Mouse (Mus musculus) stomach, embryonic 15.5 days (tissue): Measurements from ENCODE around the gene Zfp704. TPM values are rescaled to one million over a fixed set of nuclear protein-coding genes. Genes with fewer than 3 reads are reported as not detected.

Source experiments
- ATAC-seq: fragments of 200-750 bp; cut with Nextera tagmentation; 2 replicates; pipeline ENCODE4 v1.8.0; 2017; ENCODE audit warnings: low read depth, moderate number of reproducible peaks, moderate TSS enrichment; ENCODE audit not compliant: insufficient read depth, low FRiP score
- H3K27ac ChIP-seq: fragments of 300-500 bp; sonication (generic); 2 replicates; pipeline ENCODE4 v1.5.1; 2015; ENCODE audit warnings: mild to moderate bottlenecking, inconsistent platforms
- H3K27me3 ChIP-seq: fragments of 300-500 bp; sonication (generic); replicated peaks from 2 replicates; pipeline ENCODE4 v1.6.1; 2015; ENCODE audit warnings: inconsistent platforms
- H3K36me3 ChIP-seq: fragments of 300-500 bp; sonication (generic); 2 replicates; pipeline ENCODE4 v1.6.1; 2015; ENCODE audit warnings: inconsistent platforms
- H3K4me1 ChIP-seq: fragments of 300-500 bp; sonication (generic); 2 replicates; pipeline ENCODE4 v1.6.1; 2015; ENCODE audit warnings: inconsistent platforms
- H3K4me2 ChIP-seq: fragments of 300-500 bp; sonication (generic); 2 replicates; pipeline ENCODE4 v1.6.1; 2015; ENCODE audit warnings: mild to moderate bottlenecking, inconsistent platforms
- H3K4me3 ChIP-seq: fragments of 300-500 bp; sonication (generic); replicated peaks from 2 replicates; pipeline ENCODE4 v1.5.1; 2015; ENCODE audit warnings: inconsistent platforms
- H3K9ac ChIP-seq: fragments of 300-500 bp; sonication (generic); 2 replicates; pipeline ENCODE4 v1.6.1; 2015; ENCODE audit warnings: inconsistent platforms
- H3K9me3 ChIP-seq: fragments of 300-500 bp; sonication (generic); 2 replicates; pipeline ENCODE4 v1.6.1; 2016; ENCODE audit warnings: inconsistent platforms
- WGBS: fragments of 180-500 bp; shearing (Covaris S2); methylation state at CpG from one replicate; pipeline ENCODE4 v1.1.7; 2015; 5-methylcytosine and 5-hydroxymethylcytosine counted together
- polyA plus RNA-seq: library from polyadenylated mRNA; unstranded; fragments of >200 nt; fragmentation: Nextera tagmentation; extraction: Ambion mirVana; gene quantifications from 2 replicates; pipeline ENCODE4 v1.2.1, GENCODE M21; 2015

Zfp704 gene
- polyA plus RNA-seq, 1 experiment from 2014 or later: 8.0 TPM

GRCm38 (mm10) chr3:9427826-9428225 is 182.1 kb downstream of the Zfp704 start:
- 83% methylated on average over 4 of the region's 4 CpGs for WGBS
- no peak for ATAC-seq
- no peak overlapping the region for H3K9ac ChIP-seq
- no peaks in the 10 kb centered on the region for H3K36me3 ChIP-seq
- H3K4me2 ChIP-seq: no peak overlapping the region
- H3K4me1 ChIP-seq: no peaks in the 10 kb centered on the region
- H3K27ac ChIP-seq: no peak overlapping the region
- no peak overlapping the region for H3K4me3 ChIP-seq
- H3K27me3 ChIP-seq: no peaks in the 10 kb centered on the region
- no peaks in the 10 kb centered on the region for H3K9me3 ChIP-seq

GRCm38 (mm10) chr3:9425661-9426060 is 184.2 kb downstream of the Zfp704 start:
- Histone ChIP-seq H3K27me3 (no peaks in the 10 kb centered on the region), H3K9me3 (no peaks in the 10 kb centered on the region), H3K4me3 (no peak overlapping the region), H3K36me3 (no peaks in the 10 kb centered on the region), H3K4me2 (no peak overlapping the region), H3K9ac (no peak overlapping the region), H3K4me1 (no peaks in the 10 kb centered on the region), H3K27ac (no peak overlapping the region)
- no peak for ATAC-seq
- 92% methylated on average over 5 of the region's 5 CpGs for WGBS

DNA sequence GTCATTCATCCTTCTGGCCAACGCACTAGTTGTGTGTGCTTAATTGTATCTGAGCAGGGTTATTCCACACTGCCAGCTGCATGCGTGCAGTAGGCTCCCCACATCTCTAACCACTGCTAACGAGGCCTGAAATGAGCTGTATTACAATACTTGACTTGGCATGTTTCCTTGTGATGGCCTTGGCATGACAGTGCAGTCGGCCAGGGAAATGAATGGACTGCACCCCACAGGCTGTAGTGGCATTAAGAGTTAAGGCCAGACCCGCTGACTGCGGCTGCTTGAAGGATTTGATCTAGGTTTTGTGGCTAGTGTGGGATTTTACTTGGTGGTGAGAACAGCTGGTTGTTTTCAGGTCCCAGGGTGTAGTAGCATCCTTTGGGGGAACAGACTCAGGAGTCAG is 185.2 kb downstream of the Zfp704 start:
- WGBS: 88% methylated on average over 6 of the region's 6 CpGs
- Histone ChIP-seq H3K36me3 (no peaks in the 10 kb centered on the region), H3K9me3 (no peaks in the 10 kb centered on the region), H3K27ac (no peak overlapping the region), H3K9ac (no peak overlapping the region), H3K27me3 (no peaks in the 10 kb centered on the region), H3K4me3 (no peak overlapping the region), H3K4me2 (no peak overlapping the region), H3K4me1 (no peaks in the 10 kb centered on the region)
- no peak for ATAC-seq

DNA sequence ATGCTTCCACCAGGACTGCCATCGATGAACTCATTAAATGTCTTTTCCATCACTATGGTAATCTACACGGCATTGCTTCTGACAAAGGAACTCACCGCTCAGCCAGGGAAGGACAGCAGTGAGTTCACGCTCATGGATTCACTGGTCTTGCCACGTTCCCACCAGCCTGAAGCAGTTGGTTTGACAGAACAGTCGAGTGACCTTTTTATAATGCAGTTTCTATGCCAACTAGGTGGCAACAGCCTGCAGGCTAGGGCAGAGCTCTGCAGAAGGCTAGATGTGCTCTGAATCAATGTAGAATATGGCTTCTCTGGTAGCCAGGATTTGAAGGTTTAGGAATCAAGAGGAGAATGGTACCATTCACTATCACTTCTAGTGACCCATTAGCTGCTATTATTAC is 186.2 kb downstream of the Zfp704 start:
- no peaks in the 10 kb centered on the region for H3K4me1 ChIP-seq
- no peak overlapping the region for H3K27ac ChIP-seq
- 94% methylated on average over 6 of the region's 6 CpGs for WGBS
- H3K4me2 ChIP-seq: no peak overlapping the region
- H3K27me3 ChIP-seq: no peaks in the 10 kb centered on the region
- H3K9me3 ChIP-seq: no peaks in the 10 kb centered on the region
- ATAC-seq: no peak
- no peaks in the 10 kb centered on the region for H3K36me3 ChIP-seq
- H3K4me3 ChIP-seq: no peak overlapping the region
- no peak overlapping the region for H3K9ac ChIP-seq

DNA sequence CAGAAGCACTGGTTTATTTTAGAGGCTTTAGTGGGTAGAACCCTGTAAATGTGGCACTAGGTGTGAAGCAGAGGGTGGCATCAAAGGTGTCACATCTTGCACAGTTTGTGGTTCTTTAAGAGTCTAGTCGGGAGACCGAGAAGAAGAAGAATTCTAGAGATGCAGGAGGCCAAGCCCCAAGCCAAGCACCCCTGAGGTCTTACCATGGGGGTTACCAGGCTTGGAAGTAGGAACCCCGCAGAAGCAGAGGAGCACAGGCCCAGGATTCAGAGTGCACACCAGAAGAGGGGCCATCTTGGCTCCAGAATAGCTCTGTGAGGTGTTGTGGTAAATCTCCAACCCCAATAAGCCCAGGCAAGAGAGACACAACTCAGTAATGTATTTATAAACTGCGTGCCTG is 201.0 kb downstream of the Zfp704 start:
- no peak overlapping the region for H3K27ac ChIP-seq
- 86% methylated on average over 4 of the region's 4 CpGs for WGBS
- H3K27me3 ChIP-seq: no peaks in the 10 kb centered on the region
- no peak overlapping the region for H3K4me3 ChIP-seq
- 0 out of 2 replicates have a peak, but pooled peaks cover 3% of the 10 kb centered on the region for H3K4me1 ChIP-seq
- H3K36me3 ChIP-seq: no peaks in the 10 kb centered on the region
- no peak overlapping the region for H3K4me2 ChIP-seq
- no peaks in the 10 kb centered on the region for H3K9me3 ChIP-seq
- no peak for ATAC-seq
- no peak overlapping the region for H3K9ac ChIP-seq

DNA sequence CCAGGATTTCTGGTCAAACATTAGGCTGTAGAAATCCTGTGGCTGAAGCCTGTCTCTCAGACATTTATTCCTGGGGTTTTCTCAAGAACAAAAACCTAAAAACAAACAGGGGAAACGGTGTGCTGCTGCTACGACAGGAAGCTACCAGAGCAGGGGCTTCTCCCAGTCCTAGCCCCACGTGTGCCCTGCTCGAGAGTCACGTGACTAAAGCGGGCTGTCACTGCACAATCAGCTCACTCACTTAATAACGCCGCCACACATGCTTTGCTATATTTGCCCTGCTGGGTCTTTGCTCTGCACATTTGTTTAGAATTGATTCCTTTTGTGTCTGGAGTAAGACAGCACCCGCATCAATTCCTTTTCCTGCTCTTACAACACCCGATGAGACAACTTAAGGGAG is 202.1 kb downstream of the Zfp704 start:
- no peak overlapping the region for H3K4me3 ChIP-seq
- no peaks in the 10 kb centered on the region for H3K27me3 ChIP-seq
- H3K4me1 ChIP-seq: 0 out of 2 replicates have a peak, but pooled peaks cover 3% of the 10 kb centered on the region
- no peak overlapping the region for H3K27ac ChIP-seq
- no peak overlapping the region for H3K9ac ChIP-seq
- no peaks in the 10 kb centered on the region for H3K9me3 ChIP-seq
- ATAC-seq: no peak
- 66% methylated on average over 10 of the region's 10 CpGs for WGBS
- H3K4me2 ChIP-seq: no peak overlapping the region
- no peaks in the 10 kb centered on the region for H3K36me3 ChIP-seq

DNA sequence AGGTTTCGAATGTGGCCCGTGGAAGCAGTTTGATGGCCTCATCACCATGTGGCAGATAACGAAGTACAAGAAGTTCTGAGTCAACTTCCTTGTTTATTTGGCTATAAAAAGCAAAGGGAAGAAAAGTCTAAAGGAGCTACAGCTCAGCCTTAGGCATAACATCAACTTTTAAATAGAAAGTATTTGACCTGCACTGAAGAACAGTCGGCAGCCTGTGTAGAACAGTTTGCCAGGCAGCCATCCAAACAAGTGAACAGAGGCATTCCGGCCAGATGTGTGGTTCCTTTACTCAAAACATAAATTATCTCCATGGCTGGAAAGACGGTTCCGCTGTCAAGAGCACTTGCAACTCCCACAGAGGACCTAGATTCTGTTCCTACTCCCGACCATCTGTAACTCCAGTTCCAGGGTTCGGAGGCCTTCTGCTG is 202.8 kb downstream of the Zfp704 start:
- Histone ChIP-seq H3K4me2 (no peak overlapping the region), H3K36me3 (no peaks in the 10 kb centered on the region), H3K4me3 (no peak overlapping the region), H3K27ac (no peak overlapping the region), H3K4me1 (0 out of 2 replicates have a peak, but pooled peaks cover 3% of the 10 kb centered on the region), H3K9ac (no peak overlapping the region), H3K9me3 (no peaks in the 10 kb centered on the region), H3K27me3 (no peaks in the 10 kb centered on the region)
- WGBS: 46% methylated on average over 9 of the region's 9 CpGs
- no peak; the same call in 1 of the 2 replicates for ATAC-seq

DNA sequence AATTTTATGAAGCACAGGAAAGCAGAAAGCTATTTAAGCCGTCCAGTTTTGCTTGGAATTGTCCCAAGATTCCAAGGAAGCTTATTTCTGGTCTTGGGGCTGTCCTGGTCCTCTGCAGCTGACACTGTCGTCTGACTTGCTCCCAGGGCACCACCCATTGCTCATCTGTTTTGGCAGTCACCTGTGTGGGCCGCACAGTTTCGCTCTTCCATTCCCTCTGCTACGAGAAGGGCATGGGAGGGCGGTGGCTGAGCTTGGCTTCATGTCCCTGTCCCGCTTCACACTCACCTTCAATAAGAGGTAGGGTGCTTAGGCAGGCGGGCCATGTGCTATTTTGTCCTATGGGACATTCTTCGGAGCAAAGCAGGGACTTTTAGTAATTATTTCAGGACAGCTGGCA is 204.5 kb downstream of the Zfp704 start:
- no peak for ATAC-seq
- Histone ChIP-seq H3K4me2 (no peak overlapping the region), H3K27ac (no peak overlapping the region), H3K27me3 (no peaks in the 10 kb centered on the region), H3K9ac (no peak overlapping the region), H3K9me3 (no peaks in the 10 kb centered on the region), H3K4me1 (peaks cover 9% of the 10 kb centered on the region; the same call in 1 of the 2 replicates), H3K4me3 (no peak overlapping the region), H3K36me3 (no peaks in the 10 kb centered on the region)
- 67% methylated on average over 9 of the region's 9 CpGs for WGBS

DNA sequence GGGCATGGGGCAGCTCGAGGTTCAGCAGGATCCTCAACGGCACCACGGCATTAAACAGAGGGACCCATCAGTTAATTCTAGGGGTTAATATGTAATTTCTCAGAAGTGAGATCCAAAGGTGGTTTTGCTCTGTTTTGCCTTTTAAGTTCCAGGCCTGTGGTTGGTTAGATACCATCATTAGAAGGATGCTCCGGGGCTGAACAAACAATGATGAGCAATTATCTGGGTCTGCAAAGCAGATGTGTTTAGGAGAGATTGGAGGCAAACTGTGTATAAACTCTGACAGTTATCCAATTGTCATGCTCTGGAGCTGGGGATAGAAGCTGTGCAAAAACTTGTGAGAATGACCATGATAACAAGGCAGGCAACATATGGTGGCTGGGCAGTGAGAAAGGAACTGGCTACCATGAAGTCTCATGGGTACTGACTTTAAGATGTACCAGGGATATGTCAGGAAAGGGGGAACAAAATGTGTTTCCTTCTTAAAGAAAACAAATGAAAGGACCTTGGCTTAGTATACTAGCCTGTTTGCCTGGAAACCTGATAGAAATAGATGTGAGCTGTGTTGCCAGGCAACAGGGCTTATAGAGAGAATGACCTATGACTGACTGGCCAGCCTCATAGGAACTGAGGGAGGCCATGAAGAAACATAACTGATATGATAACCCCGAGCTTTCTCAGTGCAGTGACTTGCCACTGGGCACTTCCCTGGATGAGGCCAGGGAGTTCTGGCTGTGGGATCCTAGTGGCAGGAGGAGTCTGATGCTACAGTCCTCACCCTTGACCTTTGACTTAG is 206.4 kb downstream of the Zfp704 start:
- Histone ChIP-seq H3K4me2 (no peak overlapping the region; the same call in 1 of the 2 replicates), H3K9ac (no peak overlapping the region), H3K36me3 (no peaks in the 10 kb centered on the region), H3K4me3 (no peak overlapping the region), H3K27me3 (no peaks in the 10 kb centered on the region), H3K9me3 (no peaks in the 10 kb centered on the region), H3K4me1 (peaks cover 10% of the 10 kb centered on the region; the same call in 1 of the 2 replicates), H3K27ac (no peak overlapping the region)
- no peak for ATAC-seq
- 54% methylated on average over 5 of the region's 5 CpGs for WGBS

DNA sequence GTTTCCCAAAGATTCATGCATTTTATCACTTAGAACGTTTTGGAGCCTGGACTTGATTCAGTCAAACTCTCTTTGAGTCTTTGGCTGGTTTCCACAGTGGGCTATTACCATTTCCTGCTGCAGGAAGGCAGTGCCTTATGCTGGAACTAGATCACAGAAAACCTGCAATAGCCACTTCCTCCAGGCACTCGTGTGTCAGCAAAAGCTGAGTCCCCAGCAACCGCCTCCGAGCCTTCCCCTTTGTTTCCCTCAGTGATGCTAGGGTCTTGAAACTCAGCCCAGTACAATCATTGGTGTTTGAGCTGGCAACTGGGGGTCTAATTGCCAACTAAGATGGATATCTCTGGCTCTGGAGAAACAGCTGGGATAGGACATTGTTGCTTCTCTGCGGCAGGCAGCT is 207.0 kb downstream of the Zfp704 start:
- Histone ChIP-seq H3K9ac (no peak overlapping the region), H3K27ac (no peak overlapping the region)
- ATAC-seq: no peak

DNA sequence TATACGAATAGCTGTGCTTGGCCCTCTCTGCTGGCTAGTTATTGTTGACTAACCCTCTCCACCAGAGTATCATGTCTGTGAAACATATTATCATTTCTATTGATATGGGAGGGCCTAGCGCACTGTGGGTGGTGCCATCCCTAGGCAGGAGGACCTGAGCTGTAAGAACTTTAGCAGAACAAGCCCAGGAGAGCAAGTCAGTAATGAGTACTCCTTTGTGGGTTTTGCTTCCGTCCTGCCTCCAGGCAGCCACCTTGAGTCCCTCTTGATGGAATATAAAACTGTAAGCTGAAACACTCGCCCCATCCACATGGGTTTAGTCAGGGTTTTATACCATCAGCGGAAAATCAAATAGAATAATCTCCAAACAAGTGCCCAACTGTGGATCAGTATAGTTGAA is 207.5 kb downstream of the Zfp704 start:
- no peak for ATAC-seq
- Histone ChIP-seq H3K4me1 (peaks cover 10% of the 10 kb centered on the region; the same call in 1 of the 2 replicates), H3K4me2 (no peak overlapping the region), H3K27me3 (no peaks in the 10 kb centered on the region), H3K9me3 (no peaks in the 10 kb centered on the region), H3K36me3 (no peaks in the 10 kb centered on the region), H3K9ac (no peak overlapping the region), H3K27ac (no peak overlapping the region), H3K4me3 (no peak overlapping the region)
- 81% methylated on average over 5 of the region's 5 CpGs for WGBS

More for the DNA sequence above, 207.0 kb downstream of the Zfp704 start:
- 44% methylated on average over 5 of the region's 5 CpGs for WGBS
- no peaks in the 10 kb centered on the region for H3K9me3 ChIP-seq
- H3K4me2 ChIP-seq: no peak overlapping the region; the same call in 1 of the 2 replicates
- no peak overlapping the region for H3K4me3 ChIP-seq
- H3K36me3 ChIP-seq: no peaks in the 10 kb centered on the region
- peaks cover 10% of the 10 kb centered on the region; the same call in 1 of the 2 replicates for H3K4me1 ChIP-seq
- H3K27me3 ChIP-seq: no peaks in the 10 kb centered on the region

GRCm38 (mm10) chr3:9401685-9402084 is 208.2 kb downstream of the Zfp704 start:
- H3K9ac ChIP-seq: no peak overlapping the region
- no peak overlapping the region for H3K4me2 ChIP-seq
- H3K27ac ChIP-seq: no peak overlapping the region
- H3K36me3 ChIP-seq: no peaks in the 10 kb centered on the region
- no peak overlapping the region for H3K4me3 ChIP-seq
- no peak for ATAC-seq
- H3K9me3 ChIP-seq: no peaks in the 10 kb centered on the region
- WGBS: 70% methylated on average over 6 of the region's 6 CpGs
- no peaks in the 10 kb centered on the region for H3K27me3 ChIP-seq
- H3K4me1 ChIP-seq: peaks cover 10% of the 10 kb centered on the region; the same call in 1 of the 2 replicates
